In the genomic region with DNA sequence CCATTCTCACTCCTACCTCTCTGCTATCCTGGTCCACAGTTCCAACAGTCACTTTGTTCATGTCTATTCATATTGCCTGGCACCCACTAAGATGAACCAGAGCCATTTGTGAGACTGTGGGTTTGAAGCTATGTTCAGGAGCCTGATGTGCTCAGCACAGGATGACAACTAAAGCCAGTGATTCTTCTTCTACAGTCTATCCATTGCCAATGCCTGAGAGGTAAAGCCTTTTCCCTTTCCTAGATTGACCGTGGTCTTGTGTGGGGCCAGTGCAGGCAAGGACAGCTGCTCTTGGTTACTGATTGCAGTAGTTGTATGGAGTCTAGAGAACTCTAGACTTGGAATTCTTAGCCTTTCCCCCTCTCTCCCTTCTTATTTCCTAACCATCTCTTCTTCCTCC, we compare ENCODE assay signal across 12 mouse cellular contexts. TPM values are rescaled to one million over a fixed set of nuclear protein-coding genes. Genes with fewer than 3 reads are reported as not detected.
DNase-seq lines count a peak whose midpoint lies in the region; ATAC-seq and TF ChIP-seq lines count a peak whose summit lies in the region.
"Had no signal": no experiment of that assay in that cellular context is flagged by ENCODE, and none has a peak within 500 bp of the region (broad histone marks: within the 10 kb centered on the region; RNA-seq: fewer than 3 reads in every experiment).

No protein-coding gene starts in this region.

- H3K4me3 ChIP-seq in gastrocnemius, adult 2 months, result no peak overlapping the region
- no peak overlapping the region for H3K4me3 ChIP-seq in kidney, embryonic 16.5 days (ENCODE audit: low read length)
- no peak overlapping the region for H3K4me3 ChIP-seq in embryonic facial prominence, embryonic 15.5 days (replicated peaks)
- H3K4me3 ChIP-seq in midbrain, embryonic 11.5 days (ENCODE audit: low read depth, low read length), result no peak overlapping the region
- H3K4me3 ChIP-seq in forebrain, embryonic 16.5 days (replicated peaks; ENCODE audit: low read length), result no peak overlapping the region
- H3K4me3 ChIP-seq: embryonic facial prominence, embryonic 12.5 days; forebrain, embryonic 13.5 days had no signal

- no peaks in the 10 kb centered on the region for H3K27me3 ChIP-seq in kidney, embryonic 16.5 days (ENCODE audit: insufficient read depth, low read length)
- H3K27me3 ChIP-seq in embryonic facial prominence, embryonic 15.5 days, result no peaks in the 10 kb centered on the region
- H3K27me3 ChIP-seq in midbrain, embryonic 11.5 days (ENCODE audit: control insufficient read depth, insufficient read depth, low read length), result no peaks in the 10 kb centered on the region
- no peaks in the 10 kb centered on the region for H3K27me3 ChIP-seq in forebrain, embryonic 16.5 days (replicated peaks; ENCODE audit: control insufficient read depth, insufficient read depth, low read length)
- H3K27me3 ChIP-seq: embryonic facial prominence, embryonic 12.5 days; forebrain, embryonic 13.5 days had no signal

- H3K9me3 ChIP-seq in kidney, embryonic 16.5 days (ENCODE audit: low read length), result no peaks in the 10 kb centered on the region
- no peaks in the 10 kb centered on the region for H3K9me3 ChIP-seq in embryonic facial prominence, embryonic 15.5 days (replicated peaks)
- H3K9me3 ChIP-seq in midbrain, embryonic 11.5 days (ENCODE audit: control insufficient read depth, low read length), result no peaks in the 10 kb centered on the region
- H3K9me3 ChIP-seq in forebrain, embryonic 16.5 days (ENCODE audit: control insufficient read depth, low read length), result no peaks in the 10 kb centered on the region
- H3K9me3 ChIP-seq: embryonic facial prominence, embryonic 12.5 days; forebrain, embryonic 13.5 days had no signal

- no peak for TF ChIP-seq CTCF in gastrocnemius, adult 2 months (IDR thresholded peaks at IDR 0.05)

- H3K4me1 ChIP-seq in kidney, embryonic 16.5 days (ENCODE audit: insufficient read depth, low read length), result peaks cover 21% of the 10 kb centered on the region
- peaks cover 19% of the 10 kb centered on the region for H3K4me1 ChIP-seq in embryonic facial prominence, embryonic 15.5 days
- H3K4me1 ChIP-seq in midbrain, embryonic 11.5 days (ENCODE audit: control insufficient read depth, insufficient read depth, low read length), result peaks cover 5% of the 10 kb centered on the region; the same call in 1 of the 2 replicates
- peaks cover 23% of the 10 kb centered on the region for H3K4me1 ChIP-seq in forebrain, embryonic 16.5 days (replicated peaks; ENCODE audit: control insufficient read depth, insufficient read depth, low read length)

- no peaks in the 10 kb centered on the region for H3K36me3 ChIP-seq in kidney, embryonic 16.5 days (ENCODE audit: insufficient read depth, low read length)
- no peaks in the 10 kb centered on the region for H3K36me3 ChIP-seq in embryonic facial prominence, embryonic 15.5 days
- no peaks in the 10 kb centered on the region for H3K36me3 ChIP-seq in midbrain, embryonic 11.5 days (ENCODE audit: control insufficient read depth, insufficient read depth, low read length)
- H3K36me3 ChIP-seq in forebrain, embryonic 16.5 days (ENCODE audit: control insufficient read depth, insufficient read depth), result no peaks in the 10 kb centered on the region
- H3K36me3 ChIP-seq: embryonic facial prominence, embryonic 12.5 days had no signal

- peak overlapping the region; percentile 99 for H3K27ac ChIP-seq in gastrocnemius, adult 2 months
- H3K27ac ChIP-seq in kidney, embryonic 16.5 days (ENCODE audit: low read length), result no peak overlapping the region
- peak overlapping the region; percentile 48 for H3K27ac ChIP-seq in embryonic facial prominence, embryonic 15.5 days (replicated peaks)
- H3K27ac ChIP-seq in midbrain, embryonic 11.5 days (ENCODE audit: low read depth, low read length), result no peak overlapping the region
- H3K27ac ChIP-seq in forebrain, embryonic 16.5 days (ENCODE audit: low read length), result no peak overlapping the region
- H3K27ac ChIP-seq: forebrain, embryonic 13.5 days had no signal

- ATAC-seq in kidney, embryonic 16.5 days (ENCODE audit: low FRiP score, low TSS enrichment), result no peak
- ATAC-seq in embryonic facial prominence, embryonic 15.5 days (ENCODE audit: insufficient number of reproducible peaks, low FRiP score, low TSS enrichment, low read depth), result no peak
- no peak for ATAC-seq in midbrain, embryonic 11.5 days (ENCODE audit: low FRiP score)
- no peak for ATAC-seq in forebrain, embryonic 16.5 days

- no peak overlapping the region for H3K4me2 ChIP-seq in kidney, embryonic 16.5 days (replicated peaks; ENCODE audit: low read depth, low read length)
- no peak overlapping the region for H3K4me2 ChIP-seq in embryonic facial prominence, embryonic 15.5 days (replicated peaks)
- no peak overlapping the region for H3K4me2 ChIP-seq in midbrain, embryonic 11.5 days
- no peak overlapping the region for H3K4me2 ChIP-seq in forebrain, embryonic 16.5 days (ENCODE audit: low read length)
- H3K4me2 ChIP-seq: embryonic facial prominence, embryonic 12.5 days; forebrain, embryonic 13.5 days had no signal

- H3K9ac ChIP-seq in kidney, embryonic 16.5 days (replicated peaks; ENCODE audit: low read length), result 0 out of 2 replicates have a peak overlapping the region, but pooled peaks have one; percentile 2
- H3K9ac ChIP-seq in embryonic facial prominence, embryonic 15.5 days, result no peak overlapping the region
- H3K9ac ChIP-seq in midbrain, embryonic 11.5 days (ENCODE audit: low read length), result no peak overlapping the region
- no peak overlapping the region for H3K9ac ChIP-seq in forebrain, embryonic 16.5 days (replicated peaks; ENCODE audit: low read depth, low read length)
- H3K9ac ChIP-seq: embryonic facial prominence, embryonic 12.5 days; forebrain, embryonic 13.5 days; lung, embryonic 14.5 days had no signal

- no peak for DNase-seq in gastrocnemius, adult 2 months
- DNase-seq in gastrocnemius, postnatal 14 days, result no peak
- no peak for DNase-seq in kidney, adult 11 months
- peak; percentile 6 for DNase-seq in CD4-positive helper T cell, adult 2 months (ENCODE audit: low read depth, low spot score)
- no peak for DNase-seq in midbrain, embryonic 11.5 days (ENCODE audit: low spot score, missing footprints)
- DNase-seq: thymus, postnatal 36 days had no signal

- WGBS in kidney, embryonic 16.5 days, result 86% methylated on average over 1 of the region's 1 CpGs
- WGBS in embryonic facial prominence, embryonic 15.5 days, result 89% methylated on average over 1 of the region's 1 CpGs
- WGBS in midbrain, embryonic 11.5 days, result 91% methylated on average over 1 of the region's 1 CpGs
- WGBS in forebrain, embryonic 16.5 days, result 95% methylated on average over 1 of the region's 1 CpGs

- intact Hi-C loops in gastrocnemius, adult 2 months (cut with DNase I), result loop anchor here (2.0 to 10.0 kb wide), 4 partner anchors 17 to 299 kb away; a partner anchor contains a TSS
- intact Hi-C loops in gastrocnemius, postnatal 14 days (cut with DNase I; ENCODE audit: low total_unique reads), result no loop called here

RNA-seq across cellular contexts. Expression of a gene that starts 1.4 kb away (rescaled TPM):
- total RNA-seq in gastrocnemius, adult 2 months (2021), result 1 to 10 TPM; 5.7 to 8.0 TPM
- total RNA-seq in gastrocnemius, postnatal 14 days (2021), result 1 to 10 TPM; 3.3 to 3.9 TPM
- 4.9 and 5.2 TPM in 2 replicates for polyA plus RNA-seq in kidney, embryonic 16.5 days (2015; fragmentation: Nextera tagmentation; extraction: Ambion mirVana)
- 5.0 and 5.4 TPM in 2 replicates for polyA plus RNA-seq in embryonic facial prominence, embryonic 15.5 days (2015; fragmentation: Nextera tagmentation; extraction: Ambion mirVana)
- 1.6 TPM in 2 replicates for polyA plus RNA-seq in midbrain, embryonic 11.5 days (2014; fragmentation: Nextera tagmentation; extraction: Ambion mirVana)
- 3.1 and 3.2 TPM in 2 replicates for polyA plus RNA-seq in forebrain, embryonic 16.5 days (2015; fragmentation: Nextera tagmentation; extraction: Ambion mirVana)

RNA-seq across cellular contexts. Expression of a gene that starts 32.8 kb away (rescaled TPM):
- total RNA-seq in gastrocnemius, adult 2 months (2021), result 1 to 10 TPM; 1.6 to 3.8 TPM
- 1 to 10 TPM; 2.6 to 2.7 TPM for total RNA-seq in gastrocnemius, postnatal 14 days (2021)
- 20.5 and 20.6 TPM in 2 replicates for polyA plus RNA-seq in kidney, embryonic 16.5 days (2015; fragmentation: Nextera tagmentation; extraction: Ambion mirVana)
- 16.7 and 18.8 TPM in 2 replicates for polyA plus RNA-seq in embryonic facial prominence, embryonic 15.5 days (2015; fragmentation: Nextera tagmentation; extraction: Ambion mirVana)
- polyA plus RNA-seq in midbrain, embryonic 11.5 days (2014; fragmentation: Nextera tagmentation; extraction: Ambion mirVana), result 19.5 and 21.3 TPM in 2 replicates
- polyA plus RNA-seq in forebrain, embryonic 16.5 days (2015; fragmentation: Nextera tagmentation; extraction: Ambion mirVana), result 20.9 and 24.0 TPM in 2 replicates

RNA-seq across cellular contexts. Expression of a gene that starts 45.2 kb away (rescaled TPM):
- total RNA-seq in gastrocnemius, adult 2 months (2021), result 1 to 10 TPM; 1.9 to 2.2 TPM
- total RNA-seq in gastrocnemius, postnatal 14 days (2021), result 1 to 10 TPM; 1.3 to 1.5 TPM
- 11.4 and 12.3 TPM in 2 replicates for polyA plus RNA-seq in kidney, embryonic 16.5 days (2015; fragmentation: Nextera tagmentation; extraction: Ambion mirVana)
- 10.1 and 10.8 TPM in 2 replicates for polyA plus RNA-seq in embryonic facial prominence, embryonic 15.5 days (2015; fragmentation: Nextera tagmentation; extraction: Ambion mirVana)
- 10.9 and 12.4 TPM in 2 replicates for polyA plus RNA-seq in midbrain, embryonic 11.5 days (2014; fragmentation: Nextera tagmentation; extraction: Ambion mirVana)
- 12.4 and 13.5 TPM in 2 replicates for polyA plus RNA-seq in forebrain, embryonic 16.5 days (2015; fragmentation: Nextera tagmentation; extraction: Ambion mirVana)

Comparison
In these comparisons a context has a peak if more than half of its experiments do, and no peak if none do; other contexts are left out.
1. H3K27ac ChIP-seq: peak in gastrocnemius, adult 2 months (single experiment) and embryonic facial prominence, embryonic 15.5 days (single experiment); none in kidney, embryonic 16.5 days (single experiment), midbrain, embryonic 11.5 days (single experiment) and forebrain, embryonic 16.5 days (single experiment).